Mouse (Mus musculus) cortical plate, adult 2 months (tissue): ENCODE data around the gene Plekhm3.

Experiments
- CTCF ChIP-seq: fragments of 200-500 bp; IDR thresholded peaks from 2 replicates; pipeline ENCODE4 v1.5.1; 2011; ENCODE audit warnings: mild to moderate bottlenecking, control low read depth, low read length; ENCODE audit not compliant: insufficient read depth; ENCODE audit errors: extremely low read depth
- POLR2A ChIP-seq: fragments of 200-500 bp; IDR thresholded peaks from 2 replicates; pipeline ENCODE4 v1.6.1; 2011; ENCODE audit warnings: mild to moderate bottlenecking, low read length, control low read depth; ENCODE audit not compliant: insufficient read depth; ENCODE audit errors: extremely low read depth

GRCm38 (mm10) chr1:64757766-64758165 lies 198.9 kb downstream of the Plekhm3 start:
- no peak for TF ChIP-seq POLR2A
- no peak for TF ChIP-seq CTCF
